Mouse (Mus musculus): ENCODE results near the gene Slc5a3. TPM values are rescaled to one million over a fixed set of nuclear protein-coding genes. Genes with fewer than 3 reads are reported as not detected.
A peak's percentile ranks its signal among the peaks of the same experiment; 100 is the strongest.

Gene Slc5a3
- polyA plus RNA-seq, 1 experiment from 2014 or later: 12.1 TPM

DNA sequence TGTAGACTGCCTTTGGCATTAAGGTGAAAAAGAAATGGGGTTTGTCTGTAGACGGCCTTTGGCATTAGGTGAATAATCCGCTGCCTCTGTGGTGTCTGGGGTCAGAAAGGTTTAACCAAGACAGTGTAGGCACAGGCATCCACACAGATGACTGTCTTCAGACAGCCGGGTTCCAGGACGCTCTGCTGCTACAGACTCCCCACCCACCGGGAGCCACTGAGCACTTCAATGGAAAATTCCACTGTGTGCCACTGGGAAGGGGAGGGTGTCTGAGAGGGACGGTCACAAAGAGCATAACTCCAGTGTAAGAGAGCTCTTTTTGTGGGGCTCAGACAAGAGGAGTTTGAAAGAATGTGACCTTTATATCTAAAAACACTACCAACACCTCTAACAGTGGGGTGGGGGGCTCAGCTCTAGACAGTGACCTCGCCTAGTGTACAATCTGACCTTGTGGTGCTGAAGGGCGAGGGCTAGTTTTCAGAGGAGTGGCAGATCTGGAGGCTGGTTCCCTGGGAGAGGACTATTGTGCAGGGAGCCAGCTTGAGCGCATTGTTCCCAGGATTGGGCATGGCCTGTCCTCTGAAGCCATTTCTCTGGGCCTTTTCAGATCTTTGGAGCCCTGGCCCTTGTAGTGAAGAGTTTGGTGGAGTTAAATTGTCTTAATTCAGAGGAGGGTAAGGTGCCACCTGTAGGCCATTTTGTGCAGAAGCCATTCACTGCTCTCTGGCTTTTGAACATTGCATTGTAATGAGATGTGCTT is 45.6 kb downstream of the Slc5a3 start:
- Histone ChIP-seq H3K27ac (replicated peaks; ENCODE audit: low read depth, low read length) (no peak overlapping the region), H3K9ac (ENCODE audit: low read depth, low read length) (no peak overlapping the region), H3K9me3 (ENCODE audit: control insufficient read depth, low read length) (no peaks in the 10 kb centered on the region), H3K4me2 (ENCODE audit: low read depth, low read length) (no peak overlapping the region), H3K4me1 (ENCODE audit: control insufficient read depth, insufficient read depth, low read length) (peaks cover 15% of the 10 kb centered on the region; the same call in 1 of the 2 replicates), H3K36me3 (ENCODE audit: control insufficient read depth, insufficient read depth, low read length) (peaks cover 14% of the 10 kb centered on the region; the same call in 1 of the 2 replicates), H3K4me3 (ENCODE audit: low read depth, low read length) (no peak overlapping the region), H3K27me3 (replicated peaks; ENCODE audit: control insufficient read depth, insufficient read depth, low read length) (no peaks in the 10 kb centered on the region)
- 55% methylated on average over 9 of the region's 9 CpGs for WGBS
- DNase-seq (ENCODE audit: low spot score): no peak
- 0 out of 2 replicates have a peak, but pooled peaks have one; percentile 42 for ATAC-seq (ENCODE audit: low read depth)

- DNase-seq (ENCODE audit: low spot score) (no peak), ATAC-seq (ENCODE audit: low read depth) (no peak)
- Histone ChIP-seq H3K9ac (ENCODE audit: low read depth, low read length) (no peak overlapping the region), H3K4me3 (ENCODE audit: low read depth, low read length) (no peak overlapping the region), H3K4me1 (ENCODE audit: control insufficient read depth, insufficient read depth, low read length) (peaks cover 12% of the 10 kb centered on the region; the same call in 1 of the 2 replicates), H3K4me2 (ENCODE audit: low read depth, low read length) (no peak overlapping the region), H3K27me3 (replicated peaks; ENCODE audit: control insufficient read depth, insufficient read depth, low read length) (no peaks in the 10 kb centered on the region), H3K27ac (replicated peaks; ENCODE audit: low read depth, low read length) (no peak overlapping the region), H3K9me3 (ENCODE audit: control insufficient read depth, low read length) (no peaks in the 10 kb centered on the region), H3K36me3 (ENCODE audit: control insufficient read depth, insufficient read depth, low read length) (peaks cover 14% of the 10 kb centered on the region; the same call in 1 of the 2 replicates)
- WGBS: 80% methylated on average over 2 of the region's 2 CpGs
Measured at GRCm38 (mm10) chr16:92104332-92104590, 46.1 kb downstream of the Slc5a3 start.

- Histone ChIP-seq H3K27ac (replicated peaks; ENCODE audit: low read depth, low read length) (no peak overlapping the region), H3K9ac (ENCODE audit: low read depth, low read length) (no peak overlapping the region), H3K36me3 (ENCODE audit: control insufficient read depth, insufficient read depth, low read length) (peaks cover 8% of the 10 kb centered on the region; the same call in 1 of the 2 replicates), H3K4me3 (ENCODE audit: low read depth, low read length) (no peak overlapping the region), H3K4me1 (ENCODE audit: control insufficient read depth, insufficient read depth, low read length) (0 out of 2 replicates have a peak, but pooled peaks cover 5% of the 10 kb centered on the region), H3K9me3 (ENCODE audit: control insufficient read depth, low read length) (no peaks in the 10 kb centered on the region), H3K27me3 (replicated peaks; ENCODE audit: control insufficient read depth, insufficient read depth, low read length) (no peaks in the 10 kb centered on the region), H3K4me2 (ENCODE audit: low read depth, low read length) (no peak overlapping the region)
- ATAC-seq (ENCODE audit: low read depth): no peak
- WGBS: 92% methylated on average over 2 of the region's 2 CpGs
- DNase-seq (ENCODE audit: low spot score): no peak
Measured at GRCm38 (mm10) chr16:92104951-92105350, 46.8 kb downstream of the Slc5a3 start.

GRCm38 (mm10) chr16:92105631-92106030 is 47.5 kb downstream of the Slc5a3 start:
- no peaks in the 10 kb centered on the region for H3K27me3 ChIP-seq (replicated peaks; ENCODE audit: control insufficient read depth, insufficient read depth, low read length)
- no peak overlapping the region for H3K9ac ChIP-seq (ENCODE audit: low read depth, low read length)
- no peak for ATAC-seq (ENCODE audit: low read depth)
- no peaks in the 10 kb centered on the region for H3K9me3 ChIP-seq (ENCODE audit: control insufficient read depth, low read length)
- H3K4me2 ChIP-seq (ENCODE audit: low read depth, low read length): no peak overlapping the region
- no peak for DNase-seq (ENCODE audit: low spot score)
- WGBS: 65% methylated on average over 3 of the region's 3 CpGs
- no peak overlapping the region for H3K27ac ChIP-seq (replicated peaks; ENCODE audit: low read depth, low read length)
- 0 out of 2 replicates have a peak, but pooled peaks cover 4% of the 10 kb centered on the region for H3K4me1 ChIP-seq (ENCODE audit: control insufficient read depth, insufficient read depth, low read length)
- H3K4me3 ChIP-seq (ENCODE audit: low read depth, low read length): no peak overlapping the region
- H3K36me3 ChIP-seq (ENCODE audit: control insufficient read depth, insufficient read depth, low read length): 0 out of 2 replicates have a peak, but pooled peaks cover 7% of the 10 kb centered on the region

- 90% methylated on average over 5 of the region's 5 CpGs for WGBS
- no peaks in the 10 kb centered on the region for H3K27me3 ChIP-seq (replicated peaks; ENCODE audit: control insufficient read depth, insufficient read depth, low read length)
Measured at GRCm38 (mm10) chr16:92107346-92107745, 49.2 kb downstream of the Slc5a3 start.

GRCm38 (mm10) chr16:92114706-92115241 is 56.7 kb downstream of the Slc5a3 start:
- peaks cover 16% of the 10 kb centered on the region for H3K4me1 ChIP-seq (ENCODE audit: control insufficient read depth, insufficient read depth, low read length)
- WGBS: 84% methylated on average over 5 of the region's 5 CpGs
- H3K27me3 ChIP-seq (replicated peaks; ENCODE audit: control insufficient read depth, insufficient read depth, low read length): no peaks in the 10 kb centered on the region
- no peak overlapping the region for H3K27ac ChIP-seq (replicated peaks; ENCODE audit: low read depth, low read length)
- H3K9me3 ChIP-seq (ENCODE audit: control insufficient read depth, low read length): no peaks in the 10 kb centered on the region
- H3K9ac ChIP-seq (ENCODE audit: low read depth, low read length): no peak overlapping the region
- H3K36me3 ChIP-seq (ENCODE audit: control insufficient read depth, insufficient read depth, low read length): peaks cover 18% of the 10 kb centered on the region
- no peak for DNase-seq (ENCODE audit: low spot score)
- ATAC-seq (ENCODE audit: low read depth): no peak
- H3K4me2 ChIP-seq (ENCODE audit: low read depth, low read length): no peak overlapping the region
- no peak overlapping the region for H3K4me3 ChIP-seq (ENCODE audit: low read depth, low read length)

More at GRCm38 (mm10) chr16:92107346-92107745, 49.2 kb downstream of the Slc5a3 start:
- H3K36me3 ChIP-seq (ENCODE audit: control insufficient read depth, insufficient read depth, low read length): peaks cover 14% of the 10 kb centered on the region
- no peak overlapping the region for H3K4me2 ChIP-seq (ENCODE audit: low read depth, low read length)
- 0 out of 2 replicates have a peak, but pooled peaks cover 4% of the 10 kb centered on the region for H3K4me1 ChIP-seq (ENCODE audit: control insufficient read depth, insufficient read depth, low read length)
- H3K9ac ChIP-seq (ENCODE audit: low read depth, low read length): no peak overlapping the region
- ATAC-seq (ENCODE audit: low read depth) (no peak), DNase-seq (ENCODE audit: low spot score) (no peak)
- no peaks in the 10 kb centered on the region for H3K9me3 ChIP-seq (ENCODE audit: control insufficient read depth, low read length)
- H3K27ac ChIP-seq (replicated peaks; ENCODE audit: low read depth, low read length): no peak overlapping the region
- H3K4me3 ChIP-seq (ENCODE audit: low read depth, low read length): no peak overlapping the region

DNA sequence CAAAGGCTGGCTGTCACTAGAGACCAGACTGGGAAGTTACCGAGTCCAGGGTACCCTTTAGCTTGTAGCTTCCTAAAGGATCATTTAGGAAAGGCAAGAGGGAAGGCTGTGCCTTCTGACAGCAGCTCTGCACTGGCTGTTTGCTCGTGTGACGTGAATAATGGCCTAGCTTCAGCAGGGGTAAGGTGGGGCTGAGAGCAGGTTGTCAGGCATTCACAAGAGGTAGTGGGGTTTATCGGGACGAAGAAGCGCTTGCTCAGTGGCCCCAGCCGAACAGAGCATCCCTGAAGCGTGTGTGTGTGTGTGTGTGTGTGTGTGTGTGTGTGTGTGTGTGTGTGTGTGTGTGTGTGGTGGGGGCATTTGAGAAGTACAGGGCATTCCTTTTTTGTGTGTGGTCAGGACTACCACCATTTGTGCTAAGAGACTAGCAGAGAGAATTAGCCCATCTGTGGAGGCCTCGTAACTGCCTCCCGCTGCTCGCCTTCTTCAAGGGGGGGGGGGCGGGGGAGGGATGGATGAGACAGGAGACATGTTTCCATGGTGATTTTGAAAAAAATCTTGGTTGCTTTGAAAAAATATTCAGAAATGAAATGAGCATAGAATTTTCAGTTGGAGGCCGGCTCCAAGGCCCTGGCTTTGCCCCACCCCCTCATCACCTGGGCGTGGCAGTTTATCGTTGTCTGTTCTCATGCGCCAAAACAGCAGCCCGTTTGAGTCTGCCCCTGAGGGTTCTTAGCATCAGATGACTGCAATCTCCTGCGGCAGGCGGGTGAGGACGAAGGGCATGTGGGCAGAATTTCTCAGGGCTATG is 57.7 kb downstream of the Slc5a3 start:
- H3K36me3 ChIP-seq (ENCODE audit: control insufficient read depth, insufficient read depth, low read length): peaks cover 18% of the 10 kb centered on the region
- no peaks in the 10 kb centered on the region for H3K9me3 ChIP-seq (ENCODE audit: control insufficient read depth, low read length)
- peak overlapping the region; percentile 45; the same call in 1 of the 2 replicates for H3K9ac ChIP-seq (ENCODE audit: low read depth, low read length)
- H3K4me2 ChIP-seq (ENCODE audit: low read depth, low read length): peak overlapping the region; percentile 45
- ATAC-seq (ENCODE audit: low read depth) (peak; percentile 58; the same call in 1 of the 2 replicates), DNase-seq (ENCODE audit: low spot score) (peak; percentile 67)
- no peaks in the 10 kb centered on the region for H3K27me3 ChIP-seq (replicated peaks; ENCODE audit: control insufficient read depth, insufficient read depth, low read length)
- no peak overlapping the region for H3K27ac ChIP-seq (replicated peaks; ENCODE audit: low read depth, low read length)
- H3K4me3 ChIP-seq (ENCODE audit: low read depth, low read length): peak overlapping the region; percentile 11; the same call in 1 of the 2 replicates
- H3K4me1 ChIP-seq (ENCODE audit: control insufficient read depth, insufficient read depth, low read length): peaks cover 16% of the 10 kb centered on the region
- 32% methylated on average over 20 of the region's 20 CpGs for WGBS

DNA sequence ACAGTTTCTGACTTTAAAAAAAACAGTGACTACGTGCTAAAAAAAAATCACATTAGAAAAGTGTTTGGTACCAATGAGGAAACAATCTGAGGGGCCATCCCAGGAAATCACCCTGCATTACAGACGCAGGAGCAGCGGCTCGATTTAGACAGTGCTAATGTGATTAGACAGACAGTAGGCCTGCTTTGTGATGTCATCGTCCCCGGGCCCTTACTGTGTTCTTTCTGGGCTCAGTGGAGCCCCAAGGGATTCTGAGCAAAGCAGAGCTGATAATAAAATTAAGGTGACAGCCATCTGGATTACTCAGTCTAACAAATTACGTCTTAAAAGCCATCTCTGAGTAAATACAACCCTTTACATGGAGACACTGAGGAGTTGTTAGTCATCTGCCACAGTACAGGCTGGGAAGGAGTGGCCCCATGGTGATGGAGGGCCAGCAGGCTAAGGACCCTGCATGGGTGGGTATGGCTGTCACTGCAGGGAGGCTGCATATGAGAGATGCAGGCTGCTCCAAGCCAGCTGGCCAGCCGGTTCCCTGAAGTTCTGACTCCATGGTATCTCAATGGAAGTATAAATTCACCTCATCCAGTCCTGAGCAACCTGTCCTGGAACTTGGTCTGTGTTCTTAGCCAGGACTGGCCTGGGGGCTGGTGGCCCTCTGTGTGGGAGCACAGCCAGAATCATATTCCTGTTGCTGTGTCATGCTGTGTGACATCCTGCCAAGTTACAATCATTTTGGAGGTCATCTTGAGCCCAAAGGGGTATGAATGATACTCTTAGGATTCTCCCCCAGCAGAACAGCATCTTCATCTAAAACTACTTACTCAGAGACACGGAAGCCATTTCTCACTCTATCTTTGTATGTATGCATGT is 59.5 kb downstream of the Slc5a3 start:
- 55% methylated on average over 9 of the region's 9 CpGs for WGBS
- Histone ChIP-seq H3K4me1 (ENCODE audit: control insufficient read depth, insufficient read depth, low read length) (peaks cover 16% of the 10 kb centered on the region), H3K4me2 (ENCODE audit: low read depth, low read length) (no peak overlapping the region), H3K9ac (ENCODE audit: low read depth, low read length) (no peak overlapping the region), H3K4me3 (ENCODE audit: low read depth, low read length) (no peak overlapping the region), H3K9me3 (ENCODE audit: control insufficient read depth, low read length) (no peaks in the 10 kb centered on the region), H3K36me3 (ENCODE audit: control insufficient read depth, insufficient read depth, low read length) (peaks cover 6% of the 10 kb centered on the region), H3K27me3 (replicated peaks; ENCODE audit: control insufficient read depth, insufficient read depth, low read length) (no peaks in the 10 kb centered on the region), H3K27ac (replicated peaks; ENCODE audit: low read depth, low read length) (no peak overlapping the region)
- ATAC-seq (ENCODE audit: low read depth) (peak; percentile 9; the same call in 1 of the 2 replicates), DNase-seq (ENCODE audit: low spot score) (no peak)

Data from embryonic facial prominence, embryonic 14.5 days (tissue).